ENCODE assay signal across 8 mouse cellular contexts in genomic region chrX:52912372-52912728, GRCm38 (mm10). TPM values are rescaled to one million over a fixed set of nuclear protein-coding genes. Genes with fewer than 3 reads are reported as not detected.
DNase-seq lines count a peak whose midpoint lies in the region; ATAC-seq and TF ChIP-seq lines count a peak whose summit lies in the region.

No protein-coding gene starts in this region.

- no peaks in the 10 kb centered on the region for H3K27me3 ChIP-seq in heart, embryonic 11.5 days (ENCODE audit: control insufficient read depth, insufficient read depth, low read length)
- H3K27me3 ChIP-seq in CH12.LX (replicated peaks) = no peaks in the 10 kb centered on the region
- no peaks in the 10 kb centered on the region for H3K27me3 ChIP-seq in forebrain, embryonic 14.5 days (replicated peaks; ENCODE audit: control insufficient read depth, insufficient read depth, low read length)
- H3K27me3 ChIP-seq in liver, embryonic 15.5 days = no peaks in the 10 kb centered on the region

- intact Hi-C loops in left cerebral cortex, postnatal 36 days (cut with DNase I) = no loop called here

- ATAC-seq in heart, embryonic 11.5 days (replicated peaks; ENCODE audit: insufficient number of reproducible peaks, low FRiP score, low TSS enrichment) = peak; percentile 35; the same call in 1 of the 2 replicates
- peak; percentile 60 for ATAC-seq in forebrain, embryonic 14.5 days
- ATAC-seq in liver, embryonic 15.5 days (ENCODE audit: insufficient read depth) = no peak
- no peak for ATAC-seq in monocyte, adult 5-6 weeks (replicated peaks; ENCODE audit: insufficient number of reproducible peaks, low FRiP score, low TSS enrichment, poor library complexity, severe bottlenecking)

- H3K9ac ChIP-seq in heart, embryonic 11.5 days (ENCODE audit: low read depth, low read length) = peak overlapping the region; percentile 64
- peak overlapping the region; percentile 98 for H3K9ac ChIP-seq in CH12.LX (ENCODE audit: insufficient read depth, low read depth)
- peak overlapping the region; percentile 82 for H3K9ac ChIP-seq in forebrain, embryonic 14.5 days (ENCODE audit: low read length)
- H3K9ac ChIP-seq in liver, embryonic 15.5 days = peak overlapping the region; percentile 85

- H3K9me3 ChIP-seq in heart, embryonic 11.5 days (replicated peaks; ENCODE audit: control insufficient read depth, low read length) = no peaks in the 10 kb centered on the region
- H3K9me3 ChIP-seq in CH12.LX (replicated peaks; ENCODE audit: low read length) = no peaks in the 10 kb centered on the region
- H3K9me3 ChIP-seq in forebrain, embryonic 14.5 days (replicated peaks; ENCODE audit: control insufficient read depth, low read length) = no peaks in the 10 kb centered on the region
- no peaks in the 10 kb centered on the region for H3K9me3 ChIP-seq in liver, embryonic 15.5 days (replicated peaks)

- H3K79me2 ChIP-seq in CH12.LX (replicated peaks; ENCODE audit: control insufficient read depth, extremely low read depth, insufficient read depth, poor library complexity, severe bottlenecking) = peaks cover 16% of the 10 kb centered on the region

- peak overlapping the region; percentile 54 for H3K4me3 ChIP-seq in heart, embryonic 11.5 days (ENCODE audit: low read depth, low read length)
- H3K4me3 ChIP-seq in CH12.LX (replicated peaks in 1 of 3; ENCODE audit: low read depth in 2 of 3, low read length in 2 of 3, poor library complexity in 1 of 3) = peak overlapping the region; percentile 68 to 94 (median 78)
- peak overlapping the region; percentile 57 for H3K4me3 ChIP-seq in forebrain, embryonic 14.5 days (ENCODE audit: low read depth, low read length)
- peak overlapping the region; percentile 78 for H3K4me3 ChIP-seq in liver, embryonic 15.5 days (replicated peaks)

- TF ChIP-seq EP300 in CH12.LX (IDR thresholded peaks at IDR 0.05; ENCODE audit: low read length) = no peak

- TF ChIP-seq CTCF in CH12.LX (conservative IDR thresholded peaks at IDR 0.05 in 1 of 2, IDR thresholded peaks at IDR 0.05 in 1 of 2; ENCODE audit: low read depth in 2 of 2, low read length in 2 of 2) = no peak

- no peaks in the 10 kb centered on the region for H3K4me1 ChIP-seq in heart, embryonic 11.5 days (ENCODE audit: control insufficient read depth, insufficient read depth, low read length)
- no peaks in the 10 kb centered on the region for H3K4me1 ChIP-seq in CH12.LX (ENCODE audit: control insufficient read depth in 1 of 2, insufficient read depth in 2 of 2)
- H3K4me1 ChIP-seq in forebrain, embryonic 14.5 days (ENCODE audit: control insufficient read depth, insufficient read depth, low read length) = no peaks in the 10 kb centered on the region
- H3K4me1 ChIP-seq in liver, embryonic 15.5 days (replicated peaks) = 0 out of 2 replicates have a peak, but pooled peaks cover 7% of the 10 kb centered on the region

- 16% methylated on average over 21 of the region's 26 CpGs for WGBS in heart, embryonic 11.5 days (ENCODE audit: insufficient replicate concordance)
- WGBS in forebrain, embryonic 14.5 days = 34% methylated on average over 26 of the region's 26 CpGs
- WGBS in liver, embryonic 15.5 days (ENCODE audit: insufficient replicate concordance) = 21% methylated on average over 26 of the region's 26 CpGs

- no peaks in the 10 kb centered on the region for H3K36me3 ChIP-seq in heart, embryonic 11.5 days (ENCODE audit: control insufficient read depth, insufficient read depth, low read length)
- H3K36me3 ChIP-seq in CH12.LX (replicated peaks in 1 of 2; ENCODE audit: control insufficient read depth in 1 of 2, insufficient read depth in 1 of 2, low read length in 1 of 2) = no peaks in the 10 kb centered on the region
- H3K36me3 ChIP-seq in forebrain, embryonic 14.5 days (ENCODE audit: control insufficient read depth, insufficient read depth, low read length) = no peaks in the 10 kb centered on the region
- H3K36me3 ChIP-seq in liver, embryonic 15.5 days (replicated peaks) = no peaks in the 10 kb centered on the region

- peak overlapping the region; percentile 63 for H3K4me2 ChIP-seq in heart, embryonic 11.5 days
- H3K4me2 ChIP-seq in CH12.LX (ENCODE audit: insufficient read depth, low read depth, poor library complexity, severe bottlenecking) = no peak overlapping the region
- peak overlapping the region; percentile 52 for H3K4me2 ChIP-seq in forebrain, embryonic 14.5 days (ENCODE audit: low read length)
- H3K4me2 ChIP-seq in liver, embryonic 15.5 days = peak overlapping the region; percentile 81

- TF ChIP-seq POLR2A in CH12.LX (IDR thresholded peaks at IDR 0.05; ENCODE audit: low read depth, low read length) = no peak

- dilution Hi-C loops in CH12.LX (cut with MboI; ENCODE audit: extremely low pct_ligation_motif_present, extremely low pct_unique_long_range_greater_than_20kb, low sequenced_read_pairs) = no loop called here

- DNase-seq in heart, adult 8-10 months (ENCODE audit: low spot score) = no peak
- DNase-seq in CH12.LX (ENCODE audit: extremely low read depth) = no peak
- no peak for DNase-seq in forebrain, embryonic 14.5 days (ENCODE audit: low spot score)
- DNase-seq in left cerebral cortex, postnatal 36 days (ENCODE audit: low spot score in 2 of 2) = no peak
- no peak for DNase-seq in layer of hippocampus, postnatal 10 days (ENCODE audit: low spot score in 2 of 2)

- in situ Hi-C loops in CH12.LX (cut with MboI; ENCODE audit: low pct_ligation_motif_present, low pct_unique_long_range_greater_than_20kb, low sequenced_read_pairs) = no loop called here

- peak overlapping the region; percentile 73 for H3K27ac ChIP-seq in heart, embryonic 11.5 days (ENCODE audit: low read depth, low read length)
- peak overlapping the region; percentile 69; the same call in 1 of the 2 replicates for H3K27ac ChIP-seq in CH12.LX (ENCODE audit: insufficient read depth, low read depth)
- peak overlapping the region; percentile 98 for H3K27ac ChIP-seq in forebrain, embryonic 14.5 days (ENCODE audit: low read depth, low read length)
- peak overlapping the region; percentile 85 for H3K27ac ChIP-seq in liver, embryonic 15.5 days (replicated peaks)

- TF ChIP-seq RAD21 in CH12.LX (IDR thresholded peaks at IDR 0.05; ENCODE audit: low read depth, low read length) = no peak

TF ChIP-seq in CH12.LX, 34 proteins besides CTCF, POLR2A, EP300 and RAD21:
- TF ChIP-seq JUND (conservative IDR thresholded peaks at IDR 0.05; ENCODE audit: low read depth, low read length) (no peak), CHD1 (IDR thresholded peaks at IDR 0.05; ENCODE audit: low read depth, low read length) (no peak), POLR2AphosphoS2 (IDR thresholded peaks at IDR 0.05; ENCODE audit: low read depth, low read length) (no peak), UBTF (IDR thresholded peaks at IDR 0.05; ENCODE audit: low read depth, low read length) (no peak), ELF1 (IDR thresholded peaks at IDR 0.05; ENCODE audit: low read depth, low read length) (no peak), BHLHE40 (IDR thresholded peaks at IDR 0.05; ENCODE audit: low read depth, low read length) (no peak), SIN3A (IDR thresholded peaks at IDR 0.05; ENCODE audit: low read length) (no peak), USF1 (IDR thresholded peaks at IDR 0.05; ENCODE audit: low read depth, low read length) (no peak), TCF12 (IDR thresholded peaks at IDR 0.05; ENCODE audit: low read depth, low read length) (no peak), TBP (conservative IDR thresholded peaks at IDR 0.05; ENCODE audit: low read depth, low read length) (no peak), MAZ (IDR thresholded peaks at IDR 0.05; ENCODE audit: low read depth, low read length) (no peak), NELFE (IDR thresholded peaks at IDR 0.05; ENCODE audit: low read depth, low read length) (no peak), MXI1 (IDR thresholded peaks at IDR 0.05; ENCODE audit: low read depth, low read length) (no peak), ZC3H11A (IDR thresholded peaks at IDR 0.05; ENCODE audit: low read depth, low read length) (no peak), ZNF384 (IDR thresholded peaks at IDR 0.05; ENCODE audit: low read depth, low read length) (no peak)
TF ChIP-seq in CH12.LX: peak in this region for 0.

RNA-seq across cellular contexts. Expression of gene Phf6, which starts 0.3 kb away (rescaled TPM):
- 28.3 and 31.3 TPM in 2 replicates for polyA plus RNA-seq in heart, embryonic 11.5 days (2014; fragmentation: Nextera tagmentation; extraction: Ambion mirVana)
- total RNA-seq in heart, adult 8-10 months (2022) = 1 to 10 TPM; 4.3 to 6.9 (median 5.4) TPM
- 19.8 and 22.0 TPM in 2 replicates for total RNA-seq in CH12.LX (2012; rRNA removed)
- 59.7 and 67.0 TPM in 2 replicates for total RNA-seq in CH12.LX (2014; rRNA removed)
- polyA plus RNA-seq in CH12.LX (2012; ENCODE audit: insufficient read length, low read depth) = 27.1 and 29.4 TPM in 2 replicates
- 98.6 and 110 TPM in 2 replicates for polyA plus RNA-seq in forebrain, embryonic 14.5 days (2014; fragmentation: Nextera tagmentation; extraction: Ambion mirVana)
- polyA plus RNA-seq in liver, embryonic 15.5 days (2015; fragmentation: Nextera tagmentation; extraction: Ambion mirVana) = 7.6 and 8.6 TPM in 2 replicates
- total RNA-seq in left cerebral cortex, postnatal 36 days (2021) = 10 to 100 TPM; 16.9 to 19.5 TPM
- total RNA-seq in monocyte, adult 5-6 weeks (2017) = 22.7 to 33.1 TPM (median 24.5 TPM) in 3 replicates
- 10 to 100 TPM; 24.9 to 28.0 TPM for total RNA-seq in layer of hippocampus, postnatal 10 days (2021)

Comparison
In these comparisons a context has a peak if more than half of its experiments do, and no peak if none do; other contexts are left out.
1. ATAC-seq: peak in heart, embryonic 11.5 days (single experiment) and forebrain, embryonic 14.5 days (single experiment); none in liver, embryonic 15.5 days (single experiment) and monocyte, adult 5-6 weeks (single experiment).
2. Peak in every context shown above with its lines, with median percentiles within 50 percentile points of each other: H3K27ac ChIP-seq, H3K4me3 ChIP-seq and H3K9ac ChIP-seq.